Mouse (Mus musculus) thymus, postnatal 10 days (tissue): Measurements from ENCODE around the gene Tmem247.

Source experiments
- DNase-seq, 2 experiments: peaks; one replicate each; pipeline ENCODE4 v3.0.0; 2021; ENCODE audit warnings: low spot score in 2 of 2

Gene Tmem247

DNA sequence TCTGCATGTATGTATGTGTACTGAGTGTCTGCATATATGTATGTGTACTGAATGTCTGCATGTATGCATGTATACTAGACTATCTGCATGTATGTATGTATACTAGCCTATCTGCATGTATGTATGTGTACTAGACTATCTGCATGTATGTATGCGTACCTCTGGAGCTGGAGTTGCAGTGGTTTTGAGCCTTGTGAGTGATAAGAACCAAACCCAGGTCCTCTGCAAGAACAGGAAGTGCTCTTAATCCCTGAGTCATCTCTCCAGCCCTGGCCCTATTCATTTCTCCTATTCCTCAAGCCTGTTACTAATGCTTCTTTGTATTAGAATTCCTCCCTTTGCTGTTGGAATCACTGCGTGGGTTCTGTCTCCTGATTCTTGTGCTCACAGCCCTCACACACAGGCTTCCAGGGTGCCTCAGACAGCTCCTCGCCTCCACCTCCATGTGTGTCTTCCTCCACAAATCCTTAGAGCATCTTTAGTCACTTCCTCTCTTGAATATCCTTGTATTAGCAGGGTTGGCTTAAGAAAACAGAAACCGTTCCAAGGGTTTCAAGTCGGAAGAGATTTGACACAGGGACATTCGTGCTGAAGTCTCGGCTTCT lies 4.0 kb upstream of the Tmem247 start:
- DNase-seq = no peak

DNA sequence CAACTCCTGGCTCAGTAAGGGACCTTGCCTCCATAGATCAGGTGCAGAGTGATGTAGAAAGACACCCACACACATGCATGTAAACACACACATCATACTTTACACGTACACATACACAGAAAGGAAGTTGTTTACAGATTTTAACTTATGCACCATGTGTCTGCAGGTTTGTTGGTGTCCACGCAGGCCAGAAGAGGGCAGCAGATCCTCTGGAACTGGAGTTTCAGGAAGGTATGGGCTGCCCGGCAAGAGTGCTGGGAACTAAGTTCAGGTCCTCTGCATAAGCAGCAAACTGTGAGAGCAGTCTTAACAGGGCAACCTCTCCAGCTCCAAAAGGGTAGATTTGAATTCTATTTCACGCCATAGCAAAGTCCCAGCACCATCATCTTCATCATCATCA lies 1.6 kb upstream of the Tmem247 start:
- no peak for DNase-seq

DNA sequence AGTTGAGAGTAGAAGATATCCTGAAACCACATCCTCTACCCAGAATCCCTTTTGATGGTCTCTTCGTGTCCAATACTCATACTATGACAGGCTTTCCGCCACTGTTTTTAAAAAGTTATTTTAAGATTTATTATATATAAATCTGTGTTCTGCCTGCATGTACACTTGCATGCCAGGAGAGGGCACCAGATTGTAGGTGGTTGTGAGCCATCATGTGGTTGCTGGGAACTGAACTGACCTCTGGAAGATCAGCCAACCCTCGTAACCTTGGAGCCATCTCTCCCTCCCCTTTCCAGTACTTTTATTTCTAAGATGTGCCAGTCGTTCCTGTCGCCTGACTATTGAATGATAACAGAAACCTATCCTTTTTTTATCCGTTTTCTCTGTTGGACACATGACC lies 1.6 kb downstream of the Tmem247 start:
- peak in 1 of 2 experiments; percentile 52 for DNase-seq

DNA sequence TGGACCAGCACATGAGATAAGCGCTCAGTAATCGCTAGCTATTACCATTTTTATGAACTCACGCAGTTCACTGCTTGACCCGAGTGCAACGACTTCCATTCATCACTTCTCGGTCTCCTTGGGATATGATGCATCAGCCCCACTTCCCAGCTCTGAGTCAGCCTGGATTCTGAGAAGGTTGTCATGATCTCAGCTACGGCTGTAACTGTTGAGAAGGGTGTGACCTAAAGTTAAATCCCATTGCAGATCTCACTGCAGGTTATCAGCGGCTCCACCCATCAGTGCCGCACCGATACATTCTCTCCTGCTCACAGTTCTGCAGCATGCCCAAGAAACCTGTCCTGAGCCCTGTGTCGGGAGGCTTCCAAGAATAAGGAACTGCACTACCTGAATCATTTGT lies 2.6 kb downstream of the Tmem247 start:
- no peak for DNase-seq

DNA sequence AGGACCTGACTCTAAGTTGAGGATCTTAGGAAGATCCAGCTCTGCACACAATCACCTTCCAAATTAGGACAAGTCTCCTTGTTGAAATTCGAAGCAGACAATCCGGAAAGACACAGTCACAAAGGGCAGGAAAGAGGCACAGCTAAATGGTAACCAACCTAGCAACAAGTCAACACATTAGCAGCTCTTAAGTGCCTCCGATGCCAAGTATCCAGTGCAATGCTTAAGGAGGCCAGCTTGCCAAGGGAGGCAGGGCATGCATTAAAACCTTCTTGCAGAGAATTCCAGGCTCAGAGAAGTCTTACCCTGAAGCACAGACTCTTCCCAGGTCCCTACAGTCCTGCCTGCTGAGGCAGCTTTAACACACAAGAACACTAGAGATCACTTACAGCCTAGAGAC lies 7.5 kb downstream of the Tmem247 start:
- DNase-seq = no peak

DNA sequence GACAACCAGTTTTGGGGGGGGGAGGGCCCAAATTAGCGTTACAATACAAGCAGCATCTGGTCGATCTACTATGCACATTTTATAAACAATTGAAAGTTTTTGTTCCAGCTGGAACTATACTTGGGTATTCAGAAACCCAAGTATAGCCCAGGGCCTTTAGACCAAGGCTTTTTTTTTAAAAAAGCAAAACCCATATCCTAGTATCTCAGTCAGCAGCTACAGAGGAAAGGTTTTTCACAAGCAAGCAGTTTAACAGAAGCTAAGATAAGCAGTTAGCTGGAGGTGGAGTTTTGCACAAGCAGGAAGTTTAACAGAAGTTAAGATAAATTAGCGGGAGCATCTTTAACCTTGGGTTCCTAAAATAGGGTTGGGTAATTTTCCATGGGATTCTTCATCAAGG lies 9.7 kb downstream of the Tmem247 start:
- DNase-seq = no peak

DNA sequence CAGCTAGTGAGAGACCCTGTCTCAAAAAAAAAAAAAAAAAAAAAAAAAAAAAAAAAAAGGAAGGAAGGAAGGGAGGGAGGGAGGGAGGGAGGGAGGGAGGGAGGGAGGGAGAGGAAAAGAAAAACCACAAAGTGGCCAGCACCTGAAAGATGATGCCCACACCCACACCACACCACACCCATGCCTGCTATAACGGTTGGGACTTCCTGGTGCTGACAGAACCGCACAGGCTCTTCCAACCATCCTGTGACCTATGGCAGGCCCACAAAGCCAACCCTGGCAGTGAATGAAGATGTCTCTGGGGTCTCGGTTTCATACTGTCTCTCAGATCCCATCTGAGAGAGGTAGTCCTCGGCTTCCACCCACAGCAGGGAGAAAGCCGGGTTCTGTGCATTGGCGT lies 12.2 kb downstream of the Tmem247 start:
- DNase-seq = no peak

DNA sequence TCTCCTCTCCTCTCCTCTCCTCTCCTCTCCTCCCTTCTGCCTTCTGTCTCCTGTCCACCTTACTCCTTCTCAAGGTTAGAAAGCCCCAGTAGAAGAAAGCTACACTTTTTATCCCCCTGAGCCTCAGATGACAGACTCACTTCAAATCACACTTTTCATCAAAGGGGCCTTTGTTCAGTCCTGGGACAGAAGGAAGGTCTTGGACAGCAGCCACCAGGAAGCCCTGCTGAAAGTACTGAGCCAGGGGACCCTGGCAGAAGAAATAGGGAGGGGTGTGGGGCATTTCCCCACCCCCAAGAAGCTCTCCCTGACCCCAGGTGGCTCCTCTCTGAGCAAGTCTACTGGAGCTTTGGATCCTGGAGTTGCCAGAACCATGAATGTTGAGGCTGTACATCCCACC lies 12.8 kb downstream of the Tmem247 start:
- DNase-seq = no peak

DNA sequence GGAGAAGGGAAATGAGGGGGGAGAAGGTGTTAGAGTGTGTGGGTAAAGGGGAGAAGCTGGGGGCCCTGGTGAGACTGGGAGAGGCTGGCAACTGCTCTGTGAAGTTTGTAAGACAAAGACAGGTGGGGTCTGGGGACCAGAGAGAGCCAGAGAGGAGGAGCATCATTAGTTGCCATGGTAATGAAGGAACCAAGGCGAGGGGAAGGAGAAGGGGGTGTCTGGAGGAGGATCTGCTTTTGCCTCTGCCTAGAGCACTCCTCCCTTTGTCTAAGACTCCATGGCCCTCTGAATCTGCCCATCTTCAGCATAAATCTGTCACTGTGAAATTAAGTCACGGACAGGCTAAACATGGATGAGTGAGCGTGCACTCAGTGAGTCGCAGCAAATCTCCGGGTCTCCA lies 15.7 kb downstream of the Tmem247 start:
- DNase-seq = no peak

DNA sequence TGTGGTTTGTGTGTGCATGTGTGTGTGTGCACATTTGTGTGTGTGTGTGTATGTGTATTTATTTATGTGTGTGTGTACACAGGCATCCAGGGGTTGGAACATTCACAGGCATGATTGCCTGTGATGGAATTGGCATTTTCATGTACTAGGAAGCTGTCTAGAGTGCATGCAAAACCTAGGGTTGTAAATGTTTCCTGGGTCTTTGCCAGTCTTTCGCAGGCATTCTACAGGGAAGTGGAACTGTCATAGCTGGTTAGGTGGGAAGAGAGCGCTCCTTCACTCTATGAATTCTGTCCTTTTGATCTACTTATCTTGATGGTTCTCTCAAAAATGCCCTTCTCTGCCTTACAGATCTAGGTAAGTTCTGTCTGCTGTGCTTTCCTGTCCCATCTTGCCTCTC lies 19.9 kb downstream of the Tmem247 start:
- DNase-seq = no peak

DNA sequence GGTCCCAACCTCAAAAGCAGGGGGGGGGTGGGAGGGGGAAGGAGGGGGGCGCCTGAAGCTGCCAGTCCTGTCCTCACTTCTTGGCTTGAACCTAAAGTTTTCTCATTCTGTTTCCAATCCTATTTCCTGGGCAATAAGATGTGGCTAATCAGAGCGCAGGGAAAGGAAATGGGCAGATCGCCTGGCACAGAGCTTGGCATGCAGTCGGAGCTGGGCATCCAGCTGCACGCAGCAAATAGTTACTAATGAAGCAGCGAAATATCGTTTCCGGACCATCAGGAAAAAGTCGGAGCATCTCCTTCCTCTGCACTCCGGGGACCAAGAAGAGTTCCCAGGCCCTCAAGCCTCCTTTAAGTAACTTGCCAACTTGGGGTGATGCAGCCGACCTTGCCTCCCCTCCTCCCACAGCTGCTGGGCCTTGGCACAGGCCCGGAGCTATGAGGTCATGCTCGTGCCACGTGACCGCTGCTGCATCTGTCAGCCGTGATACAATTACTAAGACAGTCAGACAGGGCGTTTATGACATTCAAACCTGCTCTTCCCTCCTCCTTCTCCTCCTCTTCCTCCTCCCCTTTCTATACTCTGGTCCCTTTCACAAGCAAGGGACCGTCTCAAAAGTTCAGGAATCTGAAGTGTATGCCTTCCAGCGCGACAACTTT lies 20.5 kb downstream of the Tmem247 start:
- DNase-seq = peak; percentile 42 to 43

DNA sequence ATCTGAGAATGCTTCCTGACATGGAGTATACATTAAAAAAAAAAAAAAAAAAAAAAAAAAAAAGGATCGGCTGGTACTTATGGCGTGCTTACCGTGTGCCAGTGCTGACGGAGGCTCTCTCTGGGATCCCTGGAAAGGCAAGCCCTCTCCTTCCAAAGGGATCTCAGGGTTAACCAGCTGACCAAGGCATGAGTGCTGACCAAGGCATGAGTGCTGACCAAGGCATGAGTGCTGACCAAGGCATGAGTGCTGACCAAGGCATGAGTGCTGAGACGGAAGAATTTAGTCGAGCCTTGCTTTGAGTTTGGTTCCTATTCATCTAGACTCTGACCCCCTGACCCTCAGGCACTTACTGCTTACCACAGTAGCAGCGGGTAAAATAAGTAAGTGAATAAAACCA lies 21.5 kb downstream of the Tmem247 start:
- no peak for DNase-seq

DNA sequence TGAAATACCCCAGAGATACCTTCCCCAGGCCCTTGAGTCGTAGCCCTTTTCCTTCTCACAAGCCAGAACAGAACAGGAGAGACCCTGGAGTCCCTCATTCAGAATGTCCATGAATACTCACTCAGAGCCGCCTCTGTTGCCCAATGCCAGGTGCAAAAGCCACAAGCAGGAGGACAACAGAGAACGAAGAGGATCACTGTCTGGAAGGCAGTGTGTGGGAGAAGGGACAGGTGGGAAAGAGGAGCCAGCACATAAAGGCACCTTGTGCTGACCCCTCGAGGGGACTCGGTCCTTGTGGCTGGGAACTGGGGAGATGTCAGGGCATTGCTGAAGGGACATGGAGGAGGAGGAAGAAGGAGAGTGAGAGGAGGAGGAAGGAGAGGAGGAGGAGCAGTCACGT lies 25.0 kb downstream of the Tmem247 start:
- no peak for DNase-seq

DNA sequence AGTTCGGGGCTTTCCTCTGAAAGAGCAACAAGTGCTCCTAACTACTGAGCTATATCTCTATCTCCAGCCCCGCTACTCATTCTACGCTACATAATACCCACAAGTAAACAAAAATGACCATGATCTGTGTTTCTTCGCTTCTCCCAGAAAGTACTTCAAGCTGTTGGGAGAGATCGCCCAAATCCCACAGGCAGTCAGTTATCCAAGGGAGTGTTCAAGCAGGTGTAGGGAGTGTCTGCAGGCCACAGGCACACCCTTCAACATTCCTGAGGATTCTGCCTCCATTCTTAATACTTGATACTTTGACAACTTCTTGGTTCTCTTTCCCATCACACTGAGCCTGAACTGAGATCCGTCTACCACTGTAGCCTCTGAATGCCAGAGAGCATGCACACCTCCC lies 26.0 kb downstream of the Tmem247 start:
- no peak for DNase-seq

DNA sequence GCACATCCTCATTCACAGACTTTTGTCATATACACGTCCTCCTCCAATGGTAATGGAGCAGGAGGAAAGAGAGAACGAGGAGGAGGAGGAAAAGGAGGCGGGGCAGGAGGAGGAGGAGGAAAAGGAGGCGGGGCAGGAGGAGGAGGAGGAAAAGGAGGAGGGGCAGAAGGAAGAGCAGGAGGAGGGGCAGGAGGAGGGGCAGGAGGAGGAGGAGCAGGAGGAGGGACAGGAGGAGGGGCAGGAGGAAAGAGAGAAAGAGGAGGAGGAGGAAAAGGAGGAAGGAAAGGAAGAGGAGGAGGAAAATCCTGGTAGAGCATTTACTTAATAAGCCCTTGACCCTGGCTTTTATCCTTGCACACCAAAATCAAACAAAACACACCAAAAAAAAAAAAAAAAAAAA lies 28.9 kb downstream of the Tmem247 start:
- no peak for DNase-seq

DNA sequence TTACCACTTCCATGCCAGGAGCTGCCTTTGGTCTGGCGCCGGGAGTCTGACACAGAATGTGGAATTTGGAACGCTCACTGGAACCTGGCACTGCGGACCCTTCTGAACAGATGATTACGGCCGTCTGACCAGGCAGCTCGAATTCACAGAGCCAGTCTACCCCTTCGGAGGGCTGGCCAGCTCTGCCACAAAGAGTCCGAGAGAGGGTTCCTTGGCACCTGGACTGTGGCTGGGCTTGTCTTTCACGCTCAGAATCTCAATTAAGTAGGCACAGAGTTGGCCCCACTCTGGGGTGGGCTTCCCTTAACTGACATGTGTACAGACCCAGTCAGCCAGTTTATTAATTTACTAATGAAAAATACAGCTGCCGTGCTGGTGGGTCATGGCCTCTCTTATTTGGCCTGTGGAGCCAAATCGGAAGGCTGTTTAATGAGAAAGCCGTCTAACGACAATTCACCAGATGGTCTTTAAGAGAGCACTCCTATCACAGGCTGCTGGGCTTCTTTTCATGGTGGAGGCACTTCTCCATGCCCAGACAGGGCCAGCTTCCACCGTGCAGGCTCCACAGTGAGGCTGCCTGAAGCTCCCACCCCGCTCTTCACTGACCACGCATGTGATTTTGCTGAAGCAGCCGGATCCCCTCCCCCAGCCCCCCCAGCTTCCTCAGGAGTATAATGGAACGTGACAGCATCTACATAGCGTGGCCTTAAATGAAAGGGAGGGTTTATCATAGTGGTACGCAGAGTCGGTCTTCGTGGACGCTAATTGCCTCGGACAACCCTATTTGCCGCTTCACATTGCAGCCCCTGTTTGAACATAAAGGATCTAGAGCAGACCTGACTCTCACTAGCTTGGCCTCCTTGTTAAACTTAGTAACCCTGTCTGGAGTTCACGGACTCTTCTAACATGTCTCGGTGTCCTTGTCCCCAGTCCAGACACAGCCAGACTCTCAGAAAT lies 31.0 kb downstream of the Tmem247 start, which contains the start of gene Atp6v1e2:
TSS of gene Atp6v1e2 (minus strand) at position 58 of the 957 bp plus-strand sequence.
- no peak for DNase-seq

DNA sequence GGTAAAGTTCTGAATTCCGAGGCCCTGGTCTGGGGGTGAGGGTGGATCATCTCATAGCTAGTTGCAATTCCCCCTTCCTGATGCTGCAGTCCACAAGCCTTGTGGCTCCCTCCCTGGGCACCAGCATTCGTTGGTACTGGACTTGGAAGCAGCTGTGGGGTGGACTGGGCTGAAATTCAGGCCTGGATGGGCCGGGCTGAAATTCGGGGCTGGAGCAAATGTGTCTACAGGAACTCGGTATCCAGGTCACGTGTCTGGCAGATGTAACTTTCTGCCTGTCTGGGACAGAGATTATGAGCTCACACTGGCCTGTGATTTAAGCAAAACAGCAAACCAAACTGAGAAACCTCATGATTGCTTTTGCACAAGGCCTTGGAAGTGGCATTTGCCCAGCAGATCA lies 31.7 kb downstream of the Tmem247 start:
- DNase-seq = no peak

DNA sequence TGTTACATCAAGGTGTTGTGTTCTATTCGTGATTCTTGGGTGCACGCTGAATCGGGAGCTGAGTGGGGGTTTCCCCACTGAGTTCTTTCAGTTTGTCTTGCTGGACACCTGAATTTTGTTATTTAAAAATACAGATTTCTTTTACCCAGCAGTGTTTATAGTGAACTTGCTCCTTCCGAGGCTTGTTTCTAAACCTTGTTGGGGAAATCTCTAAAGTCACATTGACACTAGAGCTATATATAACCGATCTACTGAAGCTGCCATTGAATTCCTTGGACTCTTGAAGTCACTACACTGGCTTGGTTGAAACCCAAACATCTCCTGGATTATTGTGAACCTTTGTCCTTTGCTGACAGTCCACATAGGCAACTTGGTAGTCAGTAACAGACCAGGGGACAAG lies 40.1 kb downstream of the Tmem247 start:
- DNase-seq = no peak

DNA sequence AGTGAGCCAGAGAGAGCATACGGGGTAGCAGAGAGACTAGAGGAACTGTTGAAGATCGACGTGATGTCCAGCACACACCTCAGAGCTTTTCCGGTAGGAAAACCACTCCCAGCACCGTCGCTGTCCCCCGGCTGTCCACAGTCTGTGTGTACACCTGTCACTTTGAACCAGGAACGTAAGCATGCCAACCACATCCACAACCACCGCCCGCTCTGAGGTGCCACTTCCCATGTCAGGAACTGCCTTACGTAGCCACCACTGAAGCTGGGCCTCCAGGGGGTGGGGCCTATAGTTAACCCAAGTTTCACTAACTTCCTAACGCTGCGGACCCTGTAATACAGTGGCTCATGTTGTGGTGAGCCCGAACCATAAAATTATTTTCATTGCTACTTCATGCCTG lies 40.8 kb downstream of the Tmem247 start:
- DNase-seq = peak in 1 of 2 experiments; percentile 40

DNA sequence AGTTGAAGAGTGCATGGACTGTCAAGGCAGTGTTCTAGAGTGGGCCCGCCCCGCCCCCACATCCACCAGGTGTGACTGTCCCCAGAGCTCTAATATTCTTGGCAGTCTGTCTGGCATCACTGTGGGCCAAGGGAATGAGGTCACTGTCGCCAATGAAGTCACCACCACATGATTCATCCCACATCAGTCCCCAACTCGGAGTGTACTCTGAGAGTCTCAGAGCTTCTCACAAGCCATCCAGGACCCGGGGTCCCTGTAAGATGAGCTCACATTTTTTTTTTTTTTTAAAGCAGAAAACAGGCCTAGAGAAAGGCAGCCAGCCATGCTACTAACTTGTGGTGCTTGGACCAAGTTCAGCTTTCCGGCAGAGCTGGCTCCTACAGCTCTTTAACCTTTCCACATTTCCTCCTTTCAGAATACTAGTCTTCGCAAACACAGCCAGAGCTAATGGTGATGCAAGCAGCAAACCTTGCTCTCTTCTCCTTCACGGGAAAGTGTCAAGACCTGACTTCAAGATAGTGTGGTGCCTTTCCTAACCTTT lies 44.2 kb downstream of the Tmem247 start:
- DNase-seq = no peak

DNA sequence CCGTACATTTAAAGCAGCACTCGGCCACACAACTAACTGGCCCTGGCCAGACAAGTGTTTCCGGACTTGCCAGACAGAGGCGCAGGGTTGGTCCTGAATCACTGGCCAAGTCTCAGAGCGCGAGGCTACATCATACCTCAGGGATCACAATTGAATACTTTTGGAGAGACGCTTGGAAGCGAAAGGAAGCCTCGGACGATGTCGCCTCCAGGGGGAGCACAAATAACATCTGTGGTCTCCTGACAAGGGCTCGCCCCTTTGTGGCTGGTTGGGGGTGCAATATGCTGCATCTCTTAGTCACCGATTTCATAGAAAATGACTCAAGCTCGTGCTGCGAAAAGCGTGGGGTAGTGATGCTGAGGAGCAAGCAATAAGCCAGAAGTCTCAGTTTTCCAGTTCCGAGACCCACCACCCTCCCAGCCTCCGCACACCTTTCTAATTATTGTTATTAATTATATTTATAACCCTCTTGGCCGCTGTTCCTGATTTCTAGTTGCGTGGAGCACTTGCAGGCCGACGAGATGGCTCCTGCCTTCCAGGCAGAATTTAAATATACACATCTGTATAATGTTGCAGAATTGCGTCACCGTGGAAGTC lies 45.2 kb downstream of the Tmem247 start:
- DNase-seq = peak; percentile 71 to 81
